Comparison of ENCODE assay signal across 24 mouse cellular contexts in genomic region chr5:96521541-96521940, GRCm38 (mm10).
DNase-seq lines count a peak whose midpoint lies in the region; ATAC-seq and TF ChIP-seq lines count a peak whose summit lies in the region.
"Had no signal": no experiment of that assay in that cellular context is flagged by ENCODE, and none has a peak within 500 bp of the region (broad histone marks: within the 10 kb centered on the region; RNA-seq: fewer than 3 reads in every experiment).

No protein-coding gene starts in this region.

- H3K9ac ChIP-seq in liver, postnatal 0 days (replicated peaks) = no peak overlapping the region; the same call in 1 of the 2 replicates
- no peak overlapping the region for H3K9ac ChIP-seq in liver, embryonic 11.5 days (ENCODE audit: low read depth, low read length)
- H3K9ac ChIP-seq in intestine, postnatal 0 days (ENCODE audit: low read depth, low read length) = no peak overlapping the region
- H3K9ac ChIP-seq in kidney, postnatal 0 days (ENCODE audit: low read depth, low read length) = no peak overlapping the region
- no peak overlapping the region for H3K9ac ChIP-seq in stomach, embryonic 16.5 days (ENCODE audit: low read length)
- H3K9ac ChIP-seq: forebrain, embryonic 12.5 days; heart, embryonic 12.5 days; hindbrain, embryonic 12.5 days; liver, embryonic 13.5 days had no signal

- no peak for TF ChIP-seq EP300 in liver, postnatal 0 days (IDR thresholded peaks at IDR 0.05; ENCODE audit: low read depth)

- no peak overlapping the region for H3K4me3 ChIP-seq in liver, postnatal 0 days (ENCODE audit: low read depth, low read length)
- H3K4me3 ChIP-seq in liver, embryonic 11.5 days (ENCODE audit: low read depth, low read length) = no peak overlapping the region
- H3K4me3 ChIP-seq in intestine, postnatal 0 days (ENCODE audit: low read depth, low read length) = 0 out of 2 replicates have a peak overlapping the region, but pooled peaks have one; percentile 2
- no peak overlapping the region for H3K4me3 ChIP-seq in kidney, postnatal 0 days (replicated peaks; ENCODE audit: low read depth, low read length)
- H3K4me3 ChIP-seq in stomach, embryonic 16.5 days (replicated peaks; ENCODE audit: low read length) = no peak overlapping the region
- H3K4me3 ChIP-seq: embryonic facial prominence, embryonic 10.5 days; forebrain, embryonic 12.5 days; heart, embryonic 12.5 days; hindbrain, embryonic 12.5 days; left cerebral cortex, adult 2 months; liver, embryonic 13.5 days; midbrain, embryonic 10.5 days had no signal

- peak overlapping the region; percentile 58 for H3K4me2 ChIP-seq in liver, postnatal 0 days (ENCODE audit: low read depth, low read length)
- H3K4me2 ChIP-seq in liver, embryonic 11.5 days = no peak overlapping the region
- peak overlapping the region; percentile 53 for H3K4me2 ChIP-seq in intestine, postnatal 0 days (replicated peaks; ENCODE audit: low read depth)
- H3K4me2 ChIP-seq in kidney, postnatal 0 days (ENCODE audit: low read length) = peak overlapping the region; percentile 14; the same call in 1 of the 2 replicates
- H3K4me2 ChIP-seq in stomach, embryonic 16.5 days (ENCODE audit: low read depth, low read length) = peak overlapping the region; percentile 16; the same call in 1 of the 2 replicates
- H3K4me2 ChIP-seq: forebrain, embryonic 12.5 days; heart, embryonic 12.5 days; hindbrain, embryonic 12.5 days; liver, embryonic 13.5 days had no signal

- ATAC-seq in liver, postnatal 0 days = no peak
- no peak for ATAC-seq in liver, embryonic 11.5 days (replicated peaks; ENCODE audit: low FRiP score)
- ATAC-seq in intestine, postnatal 0 days = no peak
- no peak for ATAC-seq in kidney, postnatal 0 days (replicated peaks; ENCODE audit: low FRiP score, low read depth)
- ATAC-seq in stomach, embryonic 16.5 days (ENCODE audit: insufficient read depth, low FRiP score) = no peak
- ATAC-seq: inflammation-experienced regulatory T-cells, adult 6 months had no signal

- no peaks in the 10 kb centered on the region for H3K9me3 ChIP-seq in liver, postnatal 0 days (ENCODE audit: low read length)
- no peaks in the 10 kb centered on the region for H3K9me3 ChIP-seq in liver, embryonic 11.5 days (ENCODE audit: control insufficient read depth, low read length)
- no peaks in the 10 kb centered on the region for H3K9me3 ChIP-seq in intestine, postnatal 0 days (ENCODE audit: control insufficient read depth)
- H3K9me3 ChIP-seq in kidney, postnatal 0 days (replicated peaks; ENCODE audit: low read length) = no peaks in the 10 kb centered on the region
- H3K9me3 ChIP-seq in stomach, embryonic 16.5 days (replicated peaks; ENCODE audit: control insufficient read depth, low read length) = no peaks in the 10 kb centered on the region; the same call in 1 of the 2 replicates
- H3K9me3 ChIP-seq: forebrain, embryonic 12.5 days; heart, embryonic 12.5 days; hindbrain, embryonic 12.5 days; liver, embryonic 13.5 days had no signal

- H3K27me3 ChIP-seq in liver, postnatal 0 days (ENCODE audit: insufficient read depth, low read length) = no peaks in the 10 kb centered on the region
- no peaks in the 10 kb centered on the region for H3K27me3 ChIP-seq in liver, embryonic 11.5 days (replicated peaks; ENCODE audit: control insufficient read depth, insufficient read depth, low read length)
- no peaks in the 10 kb centered on the region for H3K27me3 ChIP-seq in intestine, postnatal 0 days (replicated peaks; ENCODE audit: control insufficient read depth, insufficient read depth, low read length)
- no peaks in the 10 kb centered on the region for H3K27me3 ChIP-seq in kidney, postnatal 0 days (ENCODE audit: insufficient read depth, low read length)
- no peaks in the 10 kb centered on the region for H3K27me3 ChIP-seq in stomach, embryonic 16.5 days (ENCODE audit: control insufficient read depth, insufficient read depth, low read length)
- H3K27me3 ChIP-seq: CH12.LX; forebrain, embryonic 12.5 days; heart, embryonic 12.5 days; hindbrain, embryonic 12.5 days; liver, embryonic 13.5 days had no signal

- no peaks in the 10 kb centered on the region for H3K36me3 ChIP-seq in liver, postnatal 0 days (replicated peaks; ENCODE audit: insufficient read depth, low read length)
- no peaks in the 10 kb centered on the region for H3K36me3 ChIP-seq in liver, embryonic 11.5 days (ENCODE audit: control insufficient read depth, insufficient read depth, low read length)
- H3K36me3 ChIP-seq in intestine, postnatal 0 days (ENCODE audit: control insufficient read depth, insufficient read depth) = no peaks in the 10 kb centered on the region
- H3K36me3 ChIP-seq in kidney, postnatal 0 days (ENCODE audit: insufficient read depth, low read length) = no peaks in the 10 kb centered on the region
- no peaks in the 10 kb centered on the region for H3K36me3 ChIP-seq in stomach, embryonic 16.5 days (ENCODE audit: control insufficient read depth, insufficient read depth, low read length)
- H3K36me3 ChIP-seq: embryonic facial prominence, embryonic 10.5 days; forebrain, embryonic 12.5 days; heart, embryonic 12.5 days; hindbrain, embryonic 12.5 days; liver, embryonic 13.5 days; midbrain, embryonic 10.5 days had no signal

- no peaks in the 10 kb centered on the region for H3K4me1 ChIP-seq in liver, postnatal 0 days (ENCODE audit: insufficient read depth)
- H3K4me1 ChIP-seq in liver, embryonic 11.5 days (replicated peaks; ENCODE audit: control insufficient read depth, insufficient read depth, low read length) = no peaks in the 10 kb centered on the region
- no peaks in the 10 kb centered on the region for H3K4me1 ChIP-seq in intestine, postnatal 0 days (replicated peaks; ENCODE audit: control insufficient read depth, insufficient read depth, low read length)
- 0 out of 2 replicates have a peak, but pooled peaks cover 9% of the 10 kb centered on the region for H3K4me1 ChIP-seq in kidney, postnatal 0 days (replicated peaks; ENCODE audit: insufficient read depth, low read length)
- 0 out of 2 replicates have a peak, but pooled peaks cover 2% of the 10 kb centered on the region for H3K4me1 ChIP-seq in stomach, embryonic 16.5 days (ENCODE audit: control insufficient read depth, insufficient read depth, low read length)
- H3K4me1 ChIP-seq: embryonic facial prominence, embryonic 10.5 days; forebrain, embryonic 12.5 days; heart, embryonic 12.5 days; hindbrain, embryonic 12.5 days; liver, embryonic 13.5 days; midbrain, embryonic 10.5 days had no signal

- no peak overlapping the region for H3K27ac ChIP-seq in liver, postnatal 0 days (ENCODE audit: low read depth)
- no peak overlapping the region for H3K27ac ChIP-seq in liver, embryonic 11.5 days (ENCODE audit: low read depth, low read length)
- no peak overlapping the region for H3K27ac ChIP-seq in intestine, postnatal 0 days (ENCODE audit: low read depth, low read length)
- H3K27ac ChIP-seq in kidney, postnatal 0 days = peak overlapping the region; percentile 65
- H3K27ac ChIP-seq in stomach, embryonic 16.5 days (ENCODE audit: low read length) = no peak overlapping the region
- H3K27ac ChIP-seq: embryonic facial prominence, embryonic 10.5 days; forebrain, embryonic 12.5 days; hindbrain, embryonic 12.5 days; left cerebral cortex, adult 2 months; liver, embryonic 13.5 days; midbrain, embryonic 10.5 days had no signal

- 56% methylated on average over 9 of the region's 9 CpGs for WGBS in liver, postnatal 0 days (ENCODE audit: insufficient replicate concordance)
- WGBS in liver, embryonic 11.5 days = 85% methylated on average over 9 of the region's 9 CpGs
- 44% methylated on average over 9 of the region's 9 CpGs for WGBS in intestine, postnatal 0 days
- 65% methylated on average over 9 of the region's 9 CpGs for WGBS in kidney, postnatal 0 days
- WGBS in stomach, embryonic 16.5 days = 49% methylated on average over 9 of the region's 9 CpGs

- no peak for DNase-seq in liver, postnatal 0 days
- DNase-seq in liver, embryonic 11.5 days (ENCODE audit: low spot score) = no peak
- DNase-seq in kidney, postnatal 0 days (ENCODE audit: low spot score) = peak; percentile 19
- no peak for DNase-seq in urinary bladder, postnatal 10 days (ENCODE audit: low spot score)
- no peak for DNase-seq in spleen, postnatal 4 days (ENCODE audit: low spot score in 2 of 2)
- DNase-seq: cerebellum, adult 2 months; heart, postnatal 14 days; layer of hippocampus, adult 9-11 months; left cerebral cortex, postnatal 4 days; liver, embryonic 13.5 days; lung, postnatal 4 days; retina, postnatal 1 day; right cerebral cortex, postnatal 4 days; thymus, postnatal 4 days had no signal

- no peak for TF ChIP-seq CTCF in liver, postnatal 0 days (IDR thresholded peaks at IDR 0.05; ENCODE audit: low read depth)
- no peak for TF ChIP-seq CTCF in intestine, postnatal 0 days (IDR thresholded peaks at IDR 0.05; ENCODE audit: low read depth)
- TF ChIP-seq CTCF in kidney, postnatal 0 days (IDR thresholded peaks at IDR 0.05; ENCODE audit: low read depth) = no peak
